Mouse (Mus musculus): ENCODE measurements around the gene Adal.

Gene Adal

DNA sequence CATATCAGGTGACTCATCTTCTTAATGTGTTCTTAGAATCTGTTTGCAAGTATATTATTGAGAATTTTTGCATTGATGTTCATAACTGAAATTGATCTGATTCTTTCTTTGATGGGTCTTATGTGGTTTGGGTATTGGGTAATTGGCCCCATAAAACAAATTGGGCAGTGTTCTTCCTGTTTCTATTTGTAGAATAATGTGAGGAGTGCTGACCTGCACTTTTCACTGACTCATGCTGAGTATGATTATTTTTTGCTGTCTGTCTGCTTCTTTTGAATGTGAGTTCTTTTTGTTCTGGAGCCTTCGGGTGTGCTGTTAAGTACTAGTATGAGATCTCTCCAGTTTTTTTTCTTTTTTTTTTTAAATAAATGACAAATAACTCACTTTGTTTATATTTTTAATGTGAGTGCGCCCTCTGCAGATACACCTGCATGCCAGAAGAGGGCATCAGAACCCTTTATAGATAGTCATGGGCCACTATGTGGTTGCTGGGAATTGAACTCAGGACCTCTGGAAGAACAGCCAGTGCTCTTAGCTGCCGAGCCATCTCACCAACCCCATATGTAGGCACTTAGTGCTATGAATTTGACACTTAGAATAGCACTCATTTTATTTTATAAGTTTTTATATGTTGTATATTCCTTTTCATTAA, 38.7 kb downstream of the Adal start:
- no peak for DNase-seq (ENCODE audit: low read depth)

- no peak for DNase-seq (ENCODE audit: low read depth)
Observed at GRCm38 (mm10) chr2:121183431-121183830, 43.2 kb downstream of the Adal start.

GRCm38 (mm10) chr2:121184142-121184541, 43.9 kb downstream of the Adal start:
- DNase-seq (ENCODE audit: low read depth): no peak

GRCm38 (mm10) chr2:121188530-121188929, 48.3 kb downstream of the Adal start:
- no peak for DNase-seq (ENCODE audit: low read depth)

- DNase-seq (ENCODE audit: low read depth): no peak
Observed at GRCm38 (mm10) chr2:121195466-121195865, 55.2 kb downstream of the Adal start.

DNA sequence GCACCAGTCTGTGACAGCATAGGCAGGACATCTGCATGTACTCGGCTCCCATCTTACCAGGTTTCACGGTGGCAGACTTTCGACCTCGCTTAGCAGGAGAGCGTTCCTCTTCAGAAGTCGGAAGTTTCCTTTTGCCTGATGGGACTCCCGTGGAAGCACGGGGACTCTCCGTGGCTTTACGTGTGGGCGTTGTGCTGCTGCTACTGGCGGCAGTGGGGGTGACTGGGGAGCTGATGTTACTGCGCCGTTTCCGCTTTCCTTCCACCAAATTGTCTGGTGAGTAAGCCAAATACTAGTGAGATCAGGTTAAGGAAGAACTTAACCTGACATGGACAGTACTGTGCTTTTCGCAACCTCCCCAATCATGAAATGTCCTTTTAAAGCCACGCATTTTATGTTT, 64.0 kb downstream of the Adal start:
- DNase-seq (ENCODE audit: low read depth): no peak
